Mouse (Mus musculus) brain, embryonic 14.5 days (tissue): ENCODE data around the gene D630045J12Rik. TPM values are rescaled to one million over a fixed set of nuclear protein-coding genes. Genes with fewer than 3 reads are reported as not detected.

Experiments used
- DNase-seq: peaks from one replicate; pipeline ENCODE4 v3.0.0-alpha.2; 2011; ENCODE audit warnings: low read depth
- CTCF ChIP-seq: fragments of 200-500 bp; IDR thresholded peaks from 2 replicates; pipeline ENCODE4 v1.5.1; 2012; ENCODE audit warnings: inconsistent platforms, mild to moderate bottlenecking, moderate library complexity, borderline replicate concordance; ENCODE audit not compliant: insufficient read depth, insufficient read length; ENCODE audit errors: extremely low read depth
- POLR2A ChIP-seq: fragments of 200-500 bp; IDR thresholded peaks from 2 replicates; pipeline ENCODE4 v1.6.1; 2012; ENCODE audit warnings: mild to moderate bottlenecking, inconsistent platforms, borderline replicate concordance; ENCODE audit not compliant: poor library complexity, insufficient read depth, insufficient read length, severe bottlenecking; ENCODE audit errors: extremely low read depth
- polyA plus RNA-seq: library from polyadenylated mRNA; depleted of rRNA; stranded (reverse); fragments of >200 nt; gene quantifications from 2 replicates; pipeline ENCODE4 v1.2.3, GENCODE M21; 2012

The D630045J12Rik gene
- polyA plus RNA-seq, 1 experiment = 50.5 TPM

GRCm38 (mm10) chr6:38180669-38181068, 73.1 kb downstream of the D630045J12Rik start:
- TF ChIP-seq CTCF (no peak), POLR2A (no peak)
- no peak for DNase-seq

GRCm38 (mm10) chr6:38165385-38165784, 88.4 kb downstream of the D630045J12Rik start:
- DNase-seq = no peak
- TF ChIP-seq CTCF (no peak), POLR2A (no peak)

- no peak for TF ChIP-seq POLR2A
- no peak for TF ChIP-seq CTCF
- no peak for DNase-seq
These were observed 89.1 kb downstream of the D630045J12Rik start for GRCm38 (mm10) chr6:38164705-38165104.

GRCm38 (mm10) chr6:38162825-38163504, 90.8 kb downstream of the D630045J12Rik start:
- peak; percentile 26 for DNase-seq
- TF ChIP-seq POLR2A (no peak), CTCF (no peak)

- no peak for DNase-seq
- TF ChIP-seq CTCF (no peak), POLR2A (no peak)
These were observed 93.3 kb downstream of the D630045J12Rik start for GRCm38 (mm10) chr6:38160556-38160955.

GRCm38 (mm10) chr6:38160102-38160501, 93.7 kb downstream of the D630045J12Rik start:
- no peak for TF ChIP-seq POLR2A
- peak; percentile 69; the same call in 1 of the 2 replicates for TF ChIP-seq CTCF
- peak; percentile 94 for DNase-seq

GRCm38 (mm10) chr6:38159576-38159975, 94.2 kb downstream of the D630045J12Rik start:
- TF ChIP-seq POLR2A (no peak), CTCF (no peak)
- no peak for DNase-seq

- no peak for TF ChIP-seq POLR2A
- TF ChIP-seq CTCF = no peak
These were observed 95.9 kb downstream of the D630045J12Rik start for GRCm38 (mm10) chr6:38157925-38158324.

GRCm38 (mm10) chr6:38156204-38156603, 97.6 kb downstream of the D630045J12Rik start:
- TF ChIP-seq POLR2A (no peak), CTCF (no peak)
- no peak for DNase-seq

More at GRCm38 (mm10) chr6:38157925-38158324, 95.9 kb downstream of the D630045J12Rik start:
- DNase-seq = peak; percentile 50

GRCm38 (mm10) chr6:38152305-38152704, 101.5 kb downstream of the D630045J12Rik start:
- no peak for DNase-seq
- TF ChIP-seq POLR2A (no peak), CTCF (no peak)

GRCm38 (mm10) chr6:38149483-38149882, 104.3 kb downstream of the D630045J12Rik start:
- TF ChIP-seq POLR2A (no peak), CTCF (no peak)
- DNase-seq = no peak

- no peak for DNase-seq
These were observed 105.2 kb downstream of the D630045J12Rik start for GRCm38 (mm10) chr6:38148626-38149025.

More at GRCm38 (mm10) chr6:38148626-38149025, 105.2 kb downstream of the D630045J12Rik start:
- no peak for TF ChIP-seq CTCF
- no peak for TF ChIP-seq POLR2A
